13 mouse cellular contexts compared by ENCODE assay signal in genomic region chr15:13276225-13276908, GRCm38 (mm10).
"Had no signal": no experiment of that assay in that cellular context is flagged by ENCODE, and none has a peak within 500 bp of the region (broad histone marks: within the 10 kb centered on the region; RNA-seq: fewer than 3 reads in every experiment).

No protein-coding gene starts in this region.

- H3K36me3 ChIP-seq: limb, embryonic 12.5 days; liver, embryonic 13.5 days; lung, embryonic 15.5 days; stomach, embryonic 15.5 days had no signal

- ATAC-seq: liver, postnatal 0 days had no signal

- H3K27ac ChIP-seq: limb, embryonic 12.5 days; liver, embryonic 13.5 days; lung, embryonic 15.5 days; stomach, embryonic 15.5 days had no signal

- H3K4me2 ChIP-seq: limb, embryonic 12.5 days; liver, embryonic 13.5 days; lung, embryonic 15.5 days; stomach, embryonic 15.5 days had no signal

- H3K9ac ChIP-seq: limb, embryonic 12.5 days; liver, embryonic 13.5 days; liver, postnatal 0 days; lung, embryonic 15.5 days; stomach, embryonic 15.5 days had no signal

- H3K27me3 ChIP-seq: limb, embryonic 12.5 days; liver, embryonic 13.5 days; lung, embryonic 15.5 days; stomach, embryonic 15.5 days had no signal

- DNase-seq: kidney, adult 18-20 months; kidney, postnatal 36 days; layer of hippocampus, adult 9-11 months; liver; liver, embryonic 13.5 days; liver, postnatal 0 days; lung, postnatal 14 days; right cerebral cortex, postnatal 14 days; thymus, adult 2 months; thymus, postnatal 25 days had no signal

- H3K4me3 ChIP-seq: limb, embryonic 12.5 days; liver, embryonic 13.5 days; lung, embryonic 15.5 days; stomach, embryonic 15.5 days had no signal

- H3K4me1 ChIP-seq: limb, embryonic 12.5 days; liver, embryonic 13.5 days; lung, embryonic 15.5 days; stomach, embryonic 15.5 days had no signal

- H3K9me3 ChIP-seq: limb, embryonic 12.5 days; liver, embryonic 13.5 days; lung, embryonic 15.5 days; stomach, embryonic 15.5 days had no signal
